Mouse (Mus musculus) T-cell, adult 66 days (primary cell): ENCODE results near the gene Vmn1r231. TPM values are rescaled to one million over a fixed set of nuclear protein-coding genes. Genes with fewer than 3 reads are reported as not detected.

Experiments used
- total RNA-seq, 2 experiments: library from RNA; stranded (reverse); gene quantifications; 3 replicates in 1 of 2; 4 replicates in 1 of 2; pipeline ENCODE4 v1.2.4; 2023

Vmn1r231 gene
- total RNA-seq: not detected

DNA sequence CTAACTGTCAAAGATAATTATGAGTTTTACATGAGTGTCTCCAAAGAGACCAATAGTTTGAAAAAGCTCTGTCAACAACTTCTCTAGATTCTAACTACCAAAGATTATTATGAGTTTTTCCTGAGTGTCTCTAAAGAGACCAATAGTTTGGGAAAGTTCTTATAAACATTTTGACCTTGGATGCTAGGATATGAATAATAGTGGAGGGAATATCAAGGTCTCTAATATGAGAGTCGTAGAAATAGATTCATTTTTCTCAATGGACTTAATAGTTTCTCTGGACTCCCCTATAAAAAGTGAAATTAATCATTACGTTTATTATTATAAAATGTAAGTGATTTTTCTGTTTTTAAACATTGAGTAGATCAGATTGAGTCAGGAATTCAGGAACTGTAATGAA lies at the start of gene Vmn1r231:
TSS of gene Vmn1r231 (minus strand) at position 101 of the 400 bp plus-strand sequence.

DNA sequence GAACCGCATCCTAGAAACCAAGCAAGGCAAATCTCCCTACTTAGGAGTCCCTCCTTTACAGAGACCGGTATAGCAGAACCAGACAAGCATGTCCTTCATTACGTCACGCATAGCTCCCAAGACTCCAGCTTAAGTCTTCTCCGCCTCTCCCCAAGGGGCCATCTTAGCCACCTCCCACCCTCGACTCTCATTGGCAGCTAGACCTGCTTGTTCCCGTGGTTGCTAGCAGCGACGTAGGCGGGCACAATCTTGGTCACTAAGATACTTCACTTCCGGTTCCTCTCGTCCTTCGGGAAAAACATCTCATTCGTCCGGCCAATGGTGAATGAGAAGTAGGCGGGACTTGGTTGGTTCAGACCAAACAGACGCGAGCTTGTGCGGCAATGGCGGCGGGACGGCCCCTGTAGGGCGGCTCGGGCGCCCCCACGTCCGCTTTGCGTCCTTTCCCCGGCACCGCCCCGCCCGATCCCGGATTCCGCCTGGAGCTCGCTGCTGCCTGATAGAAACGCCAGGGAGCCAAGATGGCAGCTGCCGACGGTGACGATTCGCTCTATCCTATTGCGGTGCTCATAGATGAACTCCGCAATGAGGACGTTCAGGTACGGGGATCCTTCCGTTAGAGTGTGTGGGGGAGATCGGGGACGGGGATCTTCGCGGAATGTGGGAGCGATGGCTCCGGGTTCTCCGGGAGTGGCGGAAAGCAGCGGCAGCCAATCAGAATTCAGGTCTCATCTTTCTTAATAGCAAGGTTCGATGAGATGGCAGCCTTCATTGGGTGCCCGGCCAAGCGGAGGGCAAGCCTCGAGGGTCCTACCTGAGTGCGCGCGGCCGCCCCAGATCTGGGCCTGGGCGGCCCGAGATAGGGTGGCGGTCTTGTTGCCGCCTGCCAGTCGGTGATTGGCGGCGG lies 40.3 kb upstream of the Vmn1r231 start, which contains the start of gene Ppp2r1a:
TSS of gene Ppp2r1a (plus strand) at position 327 of the 907 bp plus-strand sequence.

DNA sequence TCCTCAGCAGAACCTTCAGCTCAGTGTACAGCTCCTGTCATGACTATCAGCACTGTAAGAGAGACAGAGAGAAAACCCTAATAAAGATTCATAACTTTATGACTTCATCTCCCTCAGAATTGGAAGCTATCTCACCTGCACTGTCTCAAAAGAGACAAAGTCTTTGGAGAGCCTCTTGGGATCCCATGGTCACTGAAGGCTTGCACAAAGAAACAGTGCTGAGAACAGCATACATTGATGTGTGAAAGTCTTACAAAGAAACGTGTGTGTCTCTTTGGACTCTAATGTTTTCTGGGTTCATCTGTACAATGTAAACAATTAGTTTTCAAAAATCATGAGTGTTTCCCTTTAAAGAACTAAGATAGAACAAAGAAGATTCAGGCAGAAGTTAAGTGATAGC lies 14.7 kb upstream of the Vmn1r231 start, which contains the start of gene Vmn1r232:
TSS of gene Vmn1r232 (minus strand) at position 101 of the 400 bp plus-strand sequence.

DNA sequence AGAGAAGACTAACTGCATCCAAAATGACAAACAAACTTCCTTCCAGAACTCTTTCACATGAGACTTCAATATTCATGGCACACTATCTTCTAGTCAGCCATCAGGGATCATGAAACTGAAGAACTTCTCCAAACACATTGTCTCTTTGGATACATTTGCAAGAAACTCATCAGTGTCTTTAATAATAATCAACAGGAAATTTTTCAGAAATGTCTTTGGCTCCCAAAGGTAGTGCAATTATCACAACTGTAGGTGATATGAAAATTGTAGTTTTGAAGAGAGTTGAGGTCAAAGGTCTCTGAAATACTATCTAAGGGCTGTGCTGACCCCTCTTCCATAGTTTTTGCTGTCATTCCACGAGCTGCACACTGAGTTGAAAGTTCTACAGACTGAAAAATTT lies 64.7 kb downstream of the Vmn1r231 start, which contains the start of gene Vmn1r230:
TSS of gene Vmn1r230 (plus strand) at position 301 of the 400 bp plus-strand sequence.

Other genes with a start within 250 kb of the Vmn1r231 start
- gene Vmn1r226, start 222.2 kb downstream of the Vmn1r231 start, total RNA-seq: not detected
- gene Vmn1r227, start 175.2 kb downstream of the Vmn1r231 start, total RNA-seq: not detected
- gene Vmn1r228, start 118.9 kb downstream of the Vmn1r231 start, total RNA-seq: not detected
- gene Vmn1r229, start 93.5 kb downstream of the Vmn1r231 start, total RNA-seq: under 1 TPM in 1 of 2 experiments, not detected in 1; 0.09 TPM
- not detected for gene Vmn1r230, start 64.6 kb downstream of the Vmn1r231 start, total RNA-seq
- gene Vmn1r232, start 14.6 kb upstream of the Vmn1r231 start, total RNA-seq: not detected
- gene Ppp2r1a, start 40.2 kb upstream of the Vmn1r231 start, total RNA-seq: 100 to 1,000 TPM; 267 to 303 TPM
- not detected for gene Vmn1r233, start 91.4 kb upstream of the Vmn1r231 start, total RNA-seq
- gene Zfp160, start 103.8 kb upstream of the Vmn1r231 start, total RNA-seq: 10 to 100 TPM; 10.7 to 14.4 TPM